Mouse (Mus musculus): ENCODE results near the gene Fnbp4.

Gene Fnbp4

DNA sequence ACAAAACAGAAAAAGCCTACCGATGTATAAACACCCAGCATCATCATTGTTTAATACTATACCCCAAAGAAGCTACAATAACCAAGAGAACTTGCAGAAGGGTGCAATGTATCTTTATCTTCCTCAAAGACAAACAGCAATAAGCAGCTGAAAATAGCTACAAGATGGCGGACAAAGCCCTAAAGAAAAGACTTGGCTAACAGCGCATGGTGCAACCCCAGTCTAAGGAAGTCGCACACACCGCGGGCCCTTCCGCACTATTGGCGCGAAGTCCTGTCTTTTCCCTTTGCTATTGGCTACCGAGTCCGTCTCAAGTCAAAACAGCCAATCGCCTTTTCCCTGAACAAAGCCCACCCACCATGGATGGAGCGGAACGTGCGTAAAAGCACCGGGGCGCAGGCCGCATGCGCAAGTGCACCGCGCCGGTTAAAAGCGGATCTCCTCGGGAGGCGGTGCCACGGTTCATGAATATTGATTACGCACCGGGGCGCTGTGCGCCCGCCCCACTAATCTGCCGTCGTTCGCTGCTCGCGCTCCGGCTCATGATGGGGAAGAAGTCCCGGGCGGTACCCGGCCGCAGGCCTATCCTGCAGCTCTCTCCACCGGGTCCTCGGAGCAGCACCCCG lies at the start of gene Fnbp4:
TSS of gene Fnbp4 (plus strand) at position 318 of the 626 bp plus-strand sequence.
- DNase-seq (ENCODE audit: low spot score), result peak; percentile 100

- no peak for DNase-seq (ENCODE audit: low spot score)
These were observed 44.2 kb upstream of the Fnbp4 start for GRCm38 (mm10) chr2:90700943-90701342.

GRCm38 (mm10) chr2:90708548-90708947 lies 36.6 kb upstream of the Fnbp4 start:
- no peak for DNase-seq (ENCODE audit: low spot score)

DNA sequence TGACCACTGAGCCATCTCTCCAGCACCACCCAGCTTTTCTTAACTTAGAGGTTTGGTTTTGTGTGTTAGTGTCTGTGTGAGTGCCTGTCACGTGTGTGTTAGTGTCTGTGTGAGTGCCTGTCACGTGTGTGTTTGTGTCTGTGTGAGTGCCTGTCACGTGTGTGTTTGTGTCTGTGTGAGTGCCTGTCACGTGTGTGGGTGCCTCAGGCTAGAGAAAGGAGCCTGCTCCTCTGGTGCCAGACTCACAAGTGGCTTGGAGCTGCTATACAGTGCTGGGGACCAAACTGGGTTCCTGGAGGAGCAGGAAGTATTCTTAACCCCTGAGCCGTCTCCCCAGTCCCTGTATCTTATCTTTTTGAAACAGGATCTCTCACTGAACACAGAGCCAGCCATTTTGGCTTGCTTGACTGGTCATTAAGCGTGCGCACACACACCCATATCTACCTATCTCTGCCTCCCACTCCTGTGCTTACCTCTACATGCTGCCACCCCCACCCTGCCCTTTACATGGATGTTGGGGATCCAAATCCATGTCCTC lies 29.5 kb upstream of the Fnbp4 start:
- no peak for DNase-seq (ENCODE audit: low spot score)

- DNase-seq (ENCODE audit: low spot score), result no peak
These were observed 27.8 kb upstream of the Fnbp4 start for GRCm38 (mm10) chr2:90717366-90717765.

DNA sequence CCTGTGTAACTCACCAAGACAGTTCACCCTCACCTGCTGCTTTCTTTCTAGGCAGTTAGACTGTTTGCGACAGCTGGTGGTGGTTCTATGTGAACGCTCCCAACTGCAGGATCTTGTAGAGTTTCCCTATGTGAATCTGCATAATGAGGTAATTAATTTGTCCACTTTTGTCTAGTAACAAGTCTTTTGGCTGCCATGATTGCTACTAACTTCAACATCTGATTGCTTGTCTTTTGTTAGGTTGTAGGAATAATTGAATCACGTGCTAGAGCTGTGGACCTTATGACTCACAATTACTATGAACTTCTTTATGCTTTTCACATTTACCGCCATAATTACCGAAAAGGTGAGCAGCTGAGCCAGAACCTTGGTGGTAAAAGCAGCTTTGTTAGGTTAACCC lies 27.2 kb upstream of the Fnbp4 start:
- no peak for DNase-seq (ENCODE audit: low spot score)

DNA sequence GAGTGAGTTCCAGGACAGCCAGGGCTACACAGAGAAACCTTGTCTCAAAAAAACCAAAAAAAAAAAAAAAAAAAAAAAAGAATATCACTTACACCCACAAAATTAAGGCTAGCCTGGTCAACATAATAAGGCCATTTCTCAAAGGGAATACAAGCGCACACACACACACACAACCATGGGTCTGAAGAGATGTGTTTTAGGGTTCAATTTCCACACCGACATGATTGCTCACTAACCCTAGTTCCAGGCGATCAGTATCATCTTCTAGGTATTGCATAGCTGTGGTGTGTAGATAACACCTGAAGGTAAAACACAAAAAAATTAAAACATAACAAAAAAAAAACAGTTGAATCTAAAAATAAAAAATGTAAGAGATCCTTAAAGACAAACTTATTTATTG lies 18.4 kb upstream of the Fnbp4 start:
- DNase-seq (ENCODE audit: low spot score), result no peak

GRCm38 (mm10) chr2:90735326-90735725 lies 9.8 kb upstream of the Fnbp4 start:
- no peak for DNase-seq (ENCODE audit: low spot score)

- DNase-seq (ENCODE audit: low spot score), result no peak
These were observed 6.4 kb upstream of the Fnbp4 start for GRCm38 (mm10) chr2:90738801-90739200.

DNA sequence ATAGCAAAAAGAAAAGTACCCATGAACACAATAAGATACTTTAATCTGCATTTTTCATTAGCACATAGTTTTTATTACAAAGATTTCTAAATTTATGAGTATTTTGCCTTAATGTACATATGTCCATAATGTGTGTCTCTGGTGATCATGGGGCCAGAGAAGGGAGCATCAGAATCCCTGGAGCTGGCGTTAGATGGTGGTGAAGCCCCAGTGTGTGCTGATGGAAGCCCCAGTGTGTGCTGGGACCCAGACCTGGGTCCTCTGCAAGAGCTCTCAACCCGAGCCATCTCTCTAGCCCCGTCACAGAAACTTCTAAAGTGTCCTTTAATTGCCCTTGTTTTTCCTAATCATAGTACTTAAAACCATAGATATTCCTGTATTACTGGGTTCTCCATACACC lies 5.8 kb upstream of the Fnbp4 start:
- no peak for DNase-seq (ENCODE audit: low spot score)

- no peak for DNase-seq (ENCODE audit: low spot score)
These were observed 5.2 kb upstream of the Fnbp4 start for GRCm38 (mm10) chr2:90739921-90740320.

DNA sequence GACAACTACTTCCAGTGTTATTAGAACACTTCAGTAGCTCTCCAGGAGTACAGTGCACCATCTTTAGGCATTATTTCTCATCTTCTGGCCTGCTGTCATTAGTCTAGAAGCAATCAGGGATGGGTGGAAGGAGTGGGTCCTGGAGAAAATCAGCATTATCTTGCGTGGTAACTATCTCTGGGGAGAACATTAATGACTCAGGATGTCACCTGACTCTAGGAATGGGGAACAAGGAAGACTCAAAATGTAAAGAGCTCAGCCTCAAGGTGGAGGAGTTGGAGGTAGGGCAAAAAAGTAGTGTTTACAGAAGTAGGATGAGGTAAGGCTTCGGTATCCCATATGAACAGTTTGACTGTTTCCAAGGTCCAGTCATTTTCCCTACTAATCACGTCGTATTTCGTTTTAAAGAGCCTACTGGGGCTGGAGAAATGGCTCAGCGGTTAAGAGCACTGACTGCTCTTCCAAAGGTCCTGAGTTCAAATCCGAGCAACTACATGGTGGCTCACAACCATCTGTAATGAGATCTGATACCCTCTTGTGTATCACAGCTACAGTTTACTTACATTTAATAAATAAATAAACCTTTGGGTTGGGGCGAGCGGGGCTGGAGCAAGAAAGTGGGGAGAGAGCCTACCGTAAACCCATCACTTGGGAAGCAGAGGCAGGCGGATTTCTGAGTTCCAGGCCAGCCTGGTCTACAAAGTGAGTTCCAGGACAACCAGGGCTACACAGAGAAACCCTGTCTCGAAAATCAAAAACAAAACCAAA lies 701 bp upstream of the Fnbp4 start:
- peak; percentile 44 for DNase-seq (ENCODE audit: low spot score)

DNA sequence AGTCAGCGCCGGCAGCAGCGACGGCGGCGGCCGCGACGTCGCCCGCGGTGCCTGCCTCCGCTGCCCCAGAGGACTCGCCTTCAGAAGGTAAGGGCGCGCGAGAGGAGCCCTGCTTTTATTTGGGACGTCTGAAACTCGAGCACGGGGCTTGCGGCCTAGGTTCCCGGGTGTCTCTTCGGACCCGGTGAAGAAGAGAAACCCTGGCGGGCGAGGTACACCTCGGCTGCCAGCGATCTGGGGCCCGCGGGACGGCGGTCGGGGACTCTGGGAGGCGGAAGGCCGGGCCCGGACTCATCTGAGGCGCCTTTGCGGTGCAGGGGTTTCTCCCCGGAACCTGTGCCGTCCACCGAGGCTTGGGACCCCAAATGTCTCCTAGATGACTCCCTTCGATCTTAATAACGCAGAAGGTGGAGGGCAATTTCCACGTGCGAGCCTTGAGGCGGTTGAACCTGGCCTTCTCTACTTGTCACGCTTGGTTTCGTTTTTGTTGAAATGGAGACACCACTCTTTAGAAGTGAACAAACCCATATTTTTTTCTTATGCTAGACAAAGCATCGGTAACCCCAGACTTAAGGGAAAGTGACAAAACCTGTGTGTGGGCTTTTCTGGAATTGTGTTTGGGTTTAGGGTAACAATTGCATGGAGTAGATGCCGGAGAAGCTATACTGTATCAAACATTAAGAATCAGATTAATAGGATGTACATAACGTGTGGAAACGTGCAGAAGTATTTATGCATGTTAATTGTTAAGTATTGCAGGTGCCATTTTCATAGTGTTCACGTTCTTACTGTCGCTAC lies 769 bp downstream of the Fnbp4 start:
- DNase-seq (ENCODE audit: low spot score), result peak; percentile 52

DNA sequence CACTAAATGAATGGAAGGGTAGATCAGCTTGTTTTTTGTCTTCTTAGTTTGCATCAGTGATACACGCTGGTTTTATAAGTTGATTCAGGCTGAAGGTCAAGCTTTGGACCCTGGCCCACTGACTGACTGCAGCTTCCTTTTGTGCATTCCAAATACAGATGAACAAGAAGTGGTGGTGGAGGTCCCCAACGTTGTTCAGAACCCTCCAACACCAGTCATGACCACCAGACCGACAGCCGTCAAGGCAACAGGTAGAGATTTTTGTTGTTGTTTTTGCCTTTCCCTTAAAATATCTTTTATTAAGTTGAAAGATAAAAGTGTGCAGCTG lies 1.3 kb downstream of the Fnbp4 start:
- peak; percentile 57 for DNase-seq (ENCODE audit: low spot score)

DNA sequence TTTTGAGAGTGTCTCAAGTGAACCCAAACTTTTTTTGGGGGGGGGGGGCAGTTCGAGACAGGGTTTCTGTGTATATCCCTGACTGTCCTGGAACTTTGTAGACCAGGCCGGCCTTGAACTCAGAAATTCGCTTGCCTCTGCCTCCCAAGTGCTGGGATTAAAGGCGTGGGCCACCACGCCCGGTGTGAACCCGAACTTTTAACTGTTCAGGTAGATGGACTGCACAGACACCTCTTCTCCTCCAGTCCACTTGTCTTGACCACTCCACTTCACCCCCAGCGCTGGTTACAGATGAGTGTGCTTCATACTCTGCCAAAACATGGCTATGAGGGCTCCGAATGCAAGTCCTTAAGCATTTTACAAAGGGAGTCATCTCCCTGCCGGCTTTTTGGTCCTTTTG lies 2.0 kb downstream of the Fnbp4 start:
- no peak for DNase-seq (ENCODE audit: low spot score)

DNA sequence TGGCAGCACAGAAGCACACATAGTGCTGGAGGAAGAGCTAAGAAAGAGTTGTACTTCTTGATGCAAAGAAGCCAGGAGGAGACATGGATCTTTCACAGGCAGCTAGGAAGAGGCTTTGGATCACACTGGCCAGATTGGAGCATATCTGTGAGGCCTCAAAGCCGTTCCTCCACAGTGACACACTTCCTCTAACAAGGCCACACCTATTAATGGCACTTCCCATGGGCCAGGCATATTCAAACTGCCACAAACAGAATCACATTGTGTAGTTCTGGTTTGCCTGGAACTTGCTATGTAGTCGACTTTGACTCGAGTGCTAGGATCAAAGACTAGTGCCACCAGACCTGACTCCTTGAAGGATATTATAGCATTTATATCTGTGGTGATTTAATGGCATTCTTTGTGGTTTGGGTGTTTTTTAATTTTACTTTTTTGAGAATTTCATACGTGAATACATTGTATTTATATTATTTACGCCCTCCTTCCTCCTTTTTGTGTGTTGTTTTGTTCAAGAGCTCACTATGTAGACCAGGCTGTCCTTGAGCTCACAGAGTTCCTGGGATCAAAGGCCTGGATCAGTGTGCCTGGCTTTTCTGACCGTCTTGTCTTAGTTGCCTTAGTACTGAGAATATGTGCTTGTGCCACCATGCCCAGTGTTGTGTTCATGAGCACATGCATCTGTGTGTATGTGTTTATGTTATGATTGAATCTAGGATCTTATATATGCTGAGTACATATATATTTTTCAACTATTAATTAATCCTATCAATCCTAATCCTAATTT lies 4.7 kb downstream of the Fnbp4 start:
- DNase-seq (ENCODE audit: low spot score), result no peak

DNA sequence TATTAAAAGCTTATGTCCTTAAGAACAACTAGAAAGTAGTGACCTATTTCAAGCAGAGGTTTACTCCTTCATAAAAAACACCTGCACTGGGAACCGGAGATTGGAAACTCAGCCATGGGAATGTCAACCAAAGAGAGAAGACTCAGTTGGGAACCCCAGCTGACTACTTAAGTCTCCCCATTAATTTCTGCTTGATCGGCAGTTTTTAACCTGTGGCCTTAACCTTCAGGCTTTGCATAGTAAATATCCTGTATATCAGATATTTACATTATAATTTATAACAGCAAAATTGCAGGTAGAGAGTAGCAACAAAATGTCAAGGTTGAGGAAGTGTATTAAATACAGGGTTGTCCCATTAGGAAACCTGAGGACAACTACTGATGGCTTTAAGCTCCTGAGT lies 8.4 kb downstream of the Fnbp4 start:
- no peak for DNase-seq (ENCODE audit: low spot score)

GRCm38 (mm10) chr2:90754188-90754587 lies 9.0 kb downstream of the Fnbp4 start:
- no peak for DNase-seq (ENCODE audit: low spot score)

GRCm38 (mm10) chr2:90765123-90765522 lies 20.0 kb downstream of the Fnbp4 start:
- no peak for DNase-seq (ENCODE audit: low spot score)

GRCm38 (mm10) chr2:90781323-90781722 lies 36.2 kb downstream of the Fnbp4 start:
- DNase-seq (ENCODE audit: low spot score), result no peak

DNA sequence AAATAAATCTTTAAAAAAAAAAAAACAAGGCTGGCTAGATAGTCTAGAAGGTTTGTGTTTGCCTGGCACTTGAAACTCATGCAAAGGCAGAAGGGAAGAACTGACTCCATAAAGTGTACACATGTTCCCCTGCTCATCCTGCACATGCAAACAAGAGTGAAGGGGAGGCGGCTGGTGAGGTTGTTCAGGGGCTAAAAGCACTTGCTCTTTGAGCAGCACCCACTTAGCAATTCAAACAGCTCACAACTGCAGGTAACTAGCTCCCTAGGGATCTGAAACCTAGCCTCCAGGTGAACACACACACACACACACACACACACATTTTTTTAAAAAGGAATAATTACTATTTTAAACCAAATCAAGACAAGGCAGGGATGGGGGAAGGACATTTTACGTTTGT lies 36.8 kb downstream of the Fnbp4 start:
- DNase-seq (ENCODE audit: low spot score), result no peak

- DNase-seq (ENCODE audit: low spot score), result no peak
These were observed 37.3 kb downstream of the Fnbp4 start, which contains the start of gene Agbl2 for GRCm38 (mm10) chr2:90782458-90782857. Agbl2 (plus strand) TSS chr2:90782727.

Data from adipocyte (in vitro differentiated cells).